Mouse (Mus musculus): ENCODE measurements around the gene Pip4k2b. TPM values are rescaled to one million over a fixed set of nuclear protein-coding genes. Genes with fewer than 3 reads are reported as not detected.
A peak's percentile ranks its signal among the peaks of the same experiment; 100 is the strongest.

The Pip4k2b gene
- polyA plus RNA-seq, 1 experiment from 2014 or later: 2.1 TPM

GRCm38 (mm10) chr11:97686322-97686908 is 58.1 kb downstream of the Pip4k2b start:
- WGBS: 66% methylated on average over 11 of the region's 11 CpGs
- peaks cover 8% of the 10 kb centered on the region for H3K36me3 ChIP-seq (ENCODE audit: control insufficient read depth, insufficient read depth, low read length)
- no peaks in the 10 kb centered on the region for H3K9me3 ChIP-seq (ENCODE audit: control insufficient read depth, low read length)
- H3K27me3 ChIP-seq (ENCODE audit: control insufficient read depth, insufficient read depth, low read length): no peaks in the 10 kb centered on the region
- no peak overlapping the region for H3K27ac ChIP-seq (replicated peaks; ENCODE audit: low read depth, low read length)
- H3K9ac ChIP-seq (ENCODE audit: low read length): no peak overlapping the region
- H3K4me2 ChIP-seq (ENCODE audit: low read depth, severe bottlenecking): peak overlapping the region; percentile 78; the same call in 1 of the 2 replicates
- no peak overlapping the region for H3K4me3 ChIP-seq (ENCODE audit: low read depth, low read length)
- H3K4me1 ChIP-seq (ENCODE audit: control insufficient read depth, insufficient read depth, low read length): peaks cover 9% of the 10 kb centered on the region; the same call in 1 of the 2 replicates
- DNase-seq (ENCODE audit: low spot score) (no peak), ATAC-seq (ENCODE audit: insufficient number of reproducible peaks, low FRiP score, low TSS enrichment, low read depth) (no peak)

GRCm38 (mm10) chr11:97685613-97686321 is 58.7 kb downstream of the Pip4k2b start, which contains the start of gene Cisd3:
Cisd3 (plus strand) TSS chr11:97685826.
- WGBS: under 1% methylated on average over 43 of the region's 43 CpGs
- Histone ChIP-seq H3K4me1 (ENCODE audit: control insufficient read depth, insufficient read depth, low read length) (peaks cover 9% of the 10 kb centered on the region; the same call in 1 of the 2 replicates), H3K4me3 (ENCODE audit: low read depth, low read length) (peak within 1 kb of the TSS; percentile 33), H3K9me3 (ENCODE audit: control insufficient read depth, low read length) (no peaks in the 10 kb centered on the region), H3K27ac (replicated peaks; ENCODE audit: low read depth, low read length) (no peak within 1 kb of the TSS; the same call in 1 of the 2 replicates), H3K36me3 (ENCODE audit: control insufficient read depth, insufficient read depth, low read length) (peaks cover 8% of the 10 kb centered on the region), H3K4me2 (ENCODE audit: low read depth, severe bottlenecking) (peak within 1 kb of the TSS; percentile 78), H3K9ac (ENCODE audit: low read length) (peak within 1 kb of the TSS; percentile 27; the same call in 1 of the 2 replicates), H3K27me3 (ENCODE audit: control insufficient read depth, insufficient read depth, low read length) (no peaks in the 10 kb centered on the region)
- ATAC-seq (ENCODE audit: insufficient number of reproducible peaks, low FRiP score, low TSS enrichment, low read depth) (peak; percentile 67), DNase-seq (ENCODE audit: low spot score) (peak; percentile 81)

- WGBS: 44% methylated on average over 7 of the region's 7 CpGs
- DNase-seq (ENCODE audit: low spot score) (no peak), ATAC-seq (ENCODE audit: insufficient number of reproducible peaks, low FRiP score, low TSS enrichment, low read depth) (no peak)
- H3K36me3 ChIP-seq (ENCODE audit: control insufficient read depth, insufficient read depth, low read length): peaks cover 10% of the 10 kb centered on the region
- no peak overlapping the region for H3K4me2 ChIP-seq (ENCODE audit: low read depth, severe bottlenecking)
- no peak overlapping the region for H3K4me3 ChIP-seq (ENCODE audit: low read depth, low read length)
- H3K9me3 ChIP-seq (ENCODE audit: control insufficient read depth, low read length): no peaks in the 10 kb centered on the region
- no peak overlapping the region for H3K9ac ChIP-seq (ENCODE audit: low read length)
- no peak overlapping the region; the same call in 1 of the 2 replicates for H3K27ac ChIP-seq (replicated peaks; ENCODE audit: low read depth, low read length)
- H3K27me3 ChIP-seq (ENCODE audit: control insufficient read depth, insufficient read depth, low read length): no peaks in the 10 kb centered on the region
- peaks cover 9% of the 10 kb centered on the region; the same call in 1 of the 2 replicates for H3K4me1 ChIP-seq (ENCODE audit: control insufficient read depth, insufficient read depth, low read length)
These were observed 59.7 kb downstream of the Pip4k2b start for GRCm38 (mm10) chr11:97684766-97685165.

GRCm38 (mm10) chr11:97684063-97684680 is 60.3 kb downstream of the Pip4k2b start:
- H3K4me2 ChIP-seq (ENCODE audit: low read depth, severe bottlenecking): no peak overlapping the region
- H3K36me3 ChIP-seq (ENCODE audit: control insufficient read depth, insufficient read depth, low read length): peaks cover 10% of the 10 kb centered on the region
- 82% methylated on average over 6 of the region's 6 CpGs for WGBS
- no peaks in the 10 kb centered on the region for H3K9me3 ChIP-seq (ENCODE audit: control insufficient read depth, low read length)
- no peaks in the 10 kb centered on the region for H3K27me3 ChIP-seq (ENCODE audit: control insufficient read depth, insufficient read depth, low read length)
- ATAC-seq (ENCODE audit: insufficient number of reproducible peaks, low FRiP score, low TSS enrichment, low read depth) (no peak), DNase-seq (ENCODE audit: low spot score) (no peak)
- no peak overlapping the region for H3K4me3 ChIP-seq (ENCODE audit: low read depth, low read length)
- no peak overlapping the region for H3K9ac ChIP-seq (ENCODE audit: low read length)
- no peak overlapping the region for H3K27ac ChIP-seq (replicated peaks; ENCODE audit: low read depth, low read length)
- peaks cover 9% of the 10 kb centered on the region; the same call in 1 of the 2 replicates for H3K4me1 ChIP-seq (ENCODE audit: control insufficient read depth, insufficient read depth, low read length)

GRCm38 (mm10) chr11:97682504-97683055 is 61.9 kb downstream of the Pip4k2b start:
- Histone ChIP-seq H3K36me3 (ENCODE audit: control insufficient read depth, insufficient read depth, low read length) (peaks cover 13% of the 10 kb centered on the region), H3K27ac (replicated peaks; ENCODE audit: low read depth, low read length) (no peak overlapping the region), H3K4me3 (ENCODE audit: low read depth, low read length) (no peak overlapping the region), H3K4me1 (ENCODE audit: control insufficient read depth, insufficient read depth, low read length) (peaks cover 9% of the 10 kb centered on the region; the same call in 1 of the 2 replicates), H3K4me2 (ENCODE audit: low read depth, severe bottlenecking) (no peak overlapping the region), H3K9ac (ENCODE audit: low read length) (no peak overlapping the region), H3K9me3 (ENCODE audit: control insufficient read depth, low read length) (no peaks in the 10 kb centered on the region), H3K27me3 (ENCODE audit: control insufficient read depth, insufficient read depth, low read length) (no peaks in the 10 kb centered on the region)
- ATAC-seq (ENCODE audit: insufficient number of reproducible peaks, low FRiP score, low TSS enrichment, low read depth) (no peak), DNase-seq (ENCODE audit: low spot score) (no peak)
- WGBS: 87% methylated on average over 6 of the region's 6 CpGs

DNA sequence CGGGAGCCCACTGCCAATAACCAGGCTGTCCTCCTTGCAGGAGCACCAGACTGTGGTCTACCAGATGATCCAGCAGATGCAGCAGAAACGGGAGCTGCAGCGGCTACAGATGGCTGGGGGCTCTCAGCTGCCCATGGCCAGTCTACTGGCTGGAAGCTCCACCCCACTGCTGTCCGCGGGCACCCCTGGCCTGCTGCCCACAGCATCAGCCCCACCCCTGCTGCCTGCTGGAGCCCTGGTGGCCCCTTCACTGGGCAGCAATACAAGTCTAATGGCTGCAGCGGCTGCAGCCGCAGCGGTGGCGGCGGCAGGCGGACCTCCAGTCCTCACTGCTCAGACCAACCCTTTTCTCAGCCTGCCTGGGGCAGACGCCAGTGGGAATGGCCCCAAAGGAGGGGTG is 64.1 kb downstream of the Pip4k2b start:
- Histone ChIP-seq H3K4me1 (ENCODE audit: control insufficient read depth, insufficient read depth, low read length) (peaks cover 5% of the 10 kb centered on the region; the same call in 1 of the 2 replicates), H3K27ac (replicated peaks; ENCODE audit: low read depth, low read length) (no peak overlapping the region), H3K9ac (ENCODE audit: low read length) (no peak overlapping the region), H3K4me3 (ENCODE audit: low read depth, low read length) (no peak overlapping the region), H3K36me3 (ENCODE audit: control insufficient read depth, insufficient read depth, low read length) (peaks cover 18% of the 10 kb centered on the region), H3K9me3 (ENCODE audit: control insufficient read depth, low read length) (no peaks in the 10 kb centered on the region), H3K4me2 (ENCODE audit: low read depth, severe bottlenecking) (no peak overlapping the region), H3K27me3 (ENCODE audit: control insufficient read depth, insufficient read depth, low read length) (no peaks in the 10 kb centered on the region)
- DNase-seq (ENCODE audit: low spot score) (no peak), ATAC-seq (ENCODE audit: insufficient number of reproducible peaks, low FRiP score, low TSS enrichment, low read depth) (no peak)
- WGBS: 94% methylated on average over 12 of the region's 12 CpGs

- WGBS: 95% methylated on average over 15 of the region's 15 CpGs
- Histone ChIP-seq H3K36me3 (ENCODE audit: control insufficient read depth, insufficient read depth, low read length) (peaks cover 23% of the 10 kb centered on the region), H3K4me3 (ENCODE audit: low read depth, low read length) (no peak overlapping the region), H3K9ac (ENCODE audit: low read length) (peak overlapping the region; percentile 2; the same call in 1 of the 2 replicates), H3K27ac (replicated peaks; ENCODE audit: low read depth, low read length) (no peak overlapping the region), H3K9me3 (ENCODE audit: control insufficient read depth, low read length) (no peaks in the 10 kb centered on the region), H3K27me3 (ENCODE audit: control insufficient read depth, insufficient read depth, low read length) (no peaks in the 10 kb centered on the region), H3K4me1 (ENCODE audit: control insufficient read depth, insufficient read depth, low read length) (no peaks in the 10 kb centered on the region), H3K4me2 (ENCODE audit: low read depth, severe bottlenecking) (no peak overlapping the region)
- ATAC-seq (ENCODE audit: insufficient number of reproducible peaks, low FRiP score, low TSS enrichment, low read depth) (no peak), DNase-seq (ENCODE audit: low spot score) (no peak)
These were observed 66.2 kb downstream of the Pip4k2b start for GRCm38 (mm10) chr11:97678301-97678700.

- Histone ChIP-seq H3K4me2 (ENCODE audit: low read depth, severe bottlenecking) (no peak overlapping the region), H3K9ac (ENCODE audit: low read length) (peak overlapping the region; percentile 2; the same call in 1 of the 2 replicates), H3K4me1 (ENCODE audit: control insufficient read depth, insufficient read depth, low read length) (no peaks in the 10 kb centered on the region), H3K4me3 (ENCODE audit: low read depth, low read length) (no peak overlapping the region), H3K9me3 (ENCODE audit: control insufficient read depth, low read length) (no peaks in the 10 kb centered on the region), H3K36me3 (ENCODE audit: control insufficient read depth, insufficient read depth, low read length) (peaks cover 23% of the 10 kb centered on the region), H3K27me3 (ENCODE audit: control insufficient read depth, insufficient read depth, low read length) (no peaks in the 10 kb centered on the region), H3K27ac (replicated peaks; ENCODE audit: low read depth, low read length) (no peak overlapping the region)
- no peak for DNase-seq (ENCODE audit: low spot score)
- ATAC-seq (ENCODE audit: insufficient number of reproducible peaks, low FRiP score, low TSS enrichment, low read depth): no peak
- 65% methylated on average over 8 of the region's 8 CpGs for WGBS
These were observed 66.7 kb downstream of the Pip4k2b start for GRCm38 (mm10) chr11:97677842-97678241.

Measured in limb, embryonic 11.5 days (tissue).